Mouse (Mus musculus): ENCODE data around the gene Cwc25.

DNA sequence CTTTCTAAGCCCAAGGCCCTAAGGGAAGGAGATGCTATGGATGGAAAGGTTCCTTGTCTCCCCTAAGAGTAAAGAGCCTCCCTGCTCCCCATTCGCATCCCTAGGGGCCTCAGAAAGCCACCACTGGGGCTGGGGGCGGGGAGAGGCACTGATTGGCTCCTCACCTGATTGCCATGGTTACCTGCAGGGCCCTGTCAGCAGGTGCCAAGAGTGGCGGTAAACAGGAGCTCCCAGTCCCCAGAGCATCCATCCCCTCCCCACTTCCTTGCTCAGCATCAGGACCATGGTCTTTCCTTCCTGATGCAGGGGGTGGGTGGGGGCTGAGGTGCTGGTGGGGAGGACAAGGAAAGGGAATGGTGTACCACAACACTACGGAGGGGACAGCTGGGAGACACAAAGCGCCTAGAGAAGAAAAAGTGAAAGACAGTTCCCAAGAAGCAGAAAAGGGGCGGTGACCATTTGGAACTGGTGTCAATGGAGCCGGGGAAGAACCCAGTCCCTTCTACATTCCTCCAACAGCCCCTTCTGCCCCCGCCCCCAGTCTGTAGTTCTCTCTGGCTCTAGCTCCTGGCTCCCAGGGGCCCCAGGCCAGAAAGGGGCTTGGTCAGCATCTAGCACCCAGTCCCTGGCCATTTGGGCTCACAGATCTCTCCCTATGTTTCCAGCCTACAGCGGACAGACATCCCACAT is 70.5 kb downstream of the Cwc25 start:
- TF ChIP-seq GATA1 (IDR thresholded peaks at IDR 0.05; ENCODE audit: borderline replicate concordance, low read length) = no peak
- TF ChIP-seq FLI1 (IDR thresholded peaks at IDR 0.05; ENCODE audit: low read length) = no peak

Data from megakaryocyte, embryonic 14.5 days (primary cell).